Mouse (Mus musculus): ENCODE data around the gene Shf. TPM values are rescaled to one million over a fixed set of nuclear protein-coding genes. Genes with fewer than 3 reads are reported as not detected.
A peak's percentile ranks its signal among the peaks of the same experiment; 100 is the strongest.
"Not testable (repeated sequence)": the region's sequence is repeated elsewhere in the genome, so short reads cannot be mapped to it uniquely, and the experiment has no call there.

Gene Shf
- 5.1 and 6.8 TPM in 2 replicates for polyA plus RNA-seq (2016; fragmentation: Nextera tagmentation; extraction: Ambion mirVana)

DNA sequence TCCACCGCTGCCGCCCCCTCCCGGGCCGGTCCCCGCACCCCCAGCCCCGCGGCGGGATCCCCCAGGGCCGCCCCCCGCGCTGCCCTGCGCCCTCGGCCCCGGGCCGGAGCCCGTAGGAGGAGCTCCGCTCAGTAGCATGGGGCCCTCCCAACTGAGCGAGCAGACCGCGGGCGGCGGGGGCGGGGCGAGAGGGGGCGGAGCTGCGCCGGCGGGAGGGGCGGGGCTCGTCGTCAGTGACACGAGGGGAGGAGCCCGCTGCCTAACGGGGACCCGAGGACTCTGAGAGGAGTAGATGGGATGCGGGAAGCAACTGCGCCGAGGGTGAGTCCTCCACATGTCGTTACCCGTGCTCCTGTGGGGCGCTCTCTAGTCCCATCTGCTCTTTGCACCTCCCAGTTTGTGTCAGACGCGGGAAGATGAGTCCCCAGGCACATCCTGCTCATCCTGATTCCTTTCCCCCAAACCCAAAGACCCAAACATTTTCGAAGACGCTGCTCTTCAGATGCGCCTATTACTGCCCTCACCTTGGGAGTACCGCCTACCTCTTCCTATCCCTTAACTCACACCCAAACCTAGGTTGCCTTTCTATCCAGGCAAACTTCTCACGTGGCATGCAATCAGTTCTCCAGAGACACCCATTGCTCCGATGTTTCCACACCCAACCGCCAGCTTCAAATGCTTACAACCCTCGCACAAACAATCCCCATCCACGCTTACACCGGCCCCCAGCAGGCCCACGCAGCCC lies at the start of gene Shf:
Gene Shf, minus strand, starts transcription at position 168 of the 745 bp plus-strand sequence.
- H3K4me1 ChIP-seq, result peaks cover 34% of the 10 kb centered on the region
- peak within 1 kb of the TSS; percentile 89 for H3K4me2 ChIP-seq
- peak within 1 kb of the TSS; percentile 76 for H3K27ac ChIP-seq
- H3K9ac ChIP-seq, result peak within 1 kb of the TSS; percentile 95
- peak within 1 kb of the TSS; percentile 92 for H3K4me3 ChIP-seq (replicated peaks)
- H3K36me3 ChIP-seq (replicated peaks), result peaks cover 3% of the 10 kb centered on the region; the same call in 1 of the 2 replicates
- peaks cover 13% of the 10 kb centered on the region for H3K27me3 ChIP-seq
- 1% methylated on average over 48 of the region's 54 CpGs for WGBS
- H3K9me3 ChIP-seq, result no peaks in the 10 kb centered on the region
- peak; percentile 93 for ATAC-seq (ENCODE audit: low FRiP score)

DNA sequence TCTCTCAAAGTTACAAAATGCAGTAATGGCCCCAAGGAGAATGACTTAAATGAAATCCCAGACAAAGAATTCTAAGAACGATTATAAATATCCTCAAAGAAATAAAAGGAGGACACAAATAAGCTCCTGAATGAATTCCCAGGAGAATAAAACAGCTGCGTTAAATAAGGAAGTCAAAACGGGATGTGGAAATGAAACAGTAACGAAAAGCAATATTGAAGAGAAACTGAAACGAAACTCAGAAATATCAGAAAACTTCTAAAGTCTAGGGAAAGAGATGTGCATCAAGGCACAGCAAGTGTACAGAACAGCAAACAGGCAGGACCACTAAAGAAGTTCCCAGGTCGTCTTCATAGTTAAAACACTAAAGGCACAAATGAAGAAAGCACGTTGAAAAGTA lies 40.0 kb upstream of the Shf start:
- Histone ChIP-seq H3K27me3 (no peaks in the 10 kb centered on the region), H3K9me3 (no peaks in the 10 kb centered on the region), H3K4me3 (replicated peaks) (no peak overlapping the region), H3K4me2 (no peak overlapping the region), H3K9ac (no peak overlapping the region), H3K36me3 (replicated peaks) (no peaks in the 10 kb centered on the region), H3K27ac (no peak overlapping the region), H3K4me1 (no peaks in the 10 kb centered on the region)
- WGBS, result 90% methylated on average over 7 of the region's 7 CpGs
- no peak for ATAC-seq (ENCODE audit: low FRiP score)

DNA sequence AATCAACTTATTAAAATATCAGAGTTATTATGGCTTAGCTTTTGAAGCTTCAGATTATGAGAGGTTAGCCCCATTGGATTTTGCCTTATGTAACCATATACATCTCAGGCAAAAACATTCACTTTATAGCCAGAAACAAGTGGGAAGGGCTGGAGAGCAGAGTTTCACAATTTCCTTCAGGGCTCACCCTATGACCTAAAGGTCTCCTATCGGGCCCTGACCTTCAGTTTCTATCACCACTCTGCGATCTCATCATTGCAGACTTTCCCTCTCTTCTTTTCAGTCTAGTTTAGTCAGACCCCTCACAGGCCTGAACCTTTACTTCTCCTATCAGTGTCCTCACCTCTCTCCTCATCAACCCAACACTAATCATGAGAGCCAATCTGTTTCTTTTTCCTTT lies 38.6 kb upstream of the Shf start:
- H3K9me3 ChIP-seq, result no peaks in the 10 kb centered on the region
- no peaks in the 10 kb centered on the region for H3K27me3 ChIP-seq
- no peak overlapping the region for H3K27ac ChIP-seq
- no peak for ATAC-seq (ENCODE audit: low FRiP score)
- H3K4me1 ChIP-seq, result no peaks in the 10 kb centered on the region
- no peak overlapping the region for H3K4me3 ChIP-seq (replicated peaks)
- no peak overlapping the region for H3K9ac ChIP-seq
- H3K4me2 ChIP-seq, result no peak overlapping the region
- WGBS, result 92% methylated on average over 2 of the region's 2 CpGs
- no peaks in the 10 kb centered on the region for H3K36me3 ChIP-seq (replicated peaks)

DNA sequence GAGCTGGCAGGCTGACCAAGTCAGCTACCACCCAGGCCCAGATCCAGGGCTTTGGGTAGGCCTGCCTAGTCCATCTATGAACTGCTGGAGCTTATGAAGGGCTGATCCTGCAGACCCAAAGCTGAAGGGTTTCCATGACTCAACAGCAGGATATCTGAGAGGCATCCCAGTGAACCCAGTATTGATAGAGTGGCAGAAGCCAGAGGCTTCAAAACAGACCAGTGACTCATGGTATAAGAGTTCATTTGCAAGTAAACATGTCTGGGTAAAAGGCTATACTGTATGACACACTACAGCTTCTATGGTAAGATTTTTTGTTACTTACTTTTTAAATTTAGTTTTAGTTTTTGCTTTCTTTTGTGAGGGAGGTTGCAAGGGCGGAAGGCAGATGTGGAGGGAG lies 27.2 kb upstream of the Shf start:
- ATAC-seq (ENCODE audit: low FRiP score), result no peak
- WGBS, result 84% methylated on average over 1 of the region's 1 CpGs
- H3K27ac ChIP-seq, result no peak overlapping the region

DNA sequence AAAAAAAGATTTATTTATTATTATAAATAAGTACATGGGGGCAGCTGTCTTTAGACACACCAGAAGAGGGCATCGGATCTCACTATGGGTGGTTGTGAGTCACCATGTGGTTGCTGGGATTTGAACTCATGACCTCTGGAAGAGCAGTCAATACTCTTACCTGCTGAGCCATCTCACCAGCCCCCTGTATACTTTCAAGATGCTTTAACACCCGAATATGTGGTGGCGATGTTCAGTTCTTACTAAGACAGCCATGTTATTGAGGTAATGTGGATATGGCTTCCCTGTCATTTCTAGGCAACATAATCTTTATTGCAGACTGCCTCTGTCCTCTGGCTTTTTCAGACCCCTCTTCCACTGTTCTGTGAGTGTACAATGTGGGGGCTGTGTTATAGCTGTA lies 18.2 kb upstream of the Shf start:
- H3K27me3 ChIP-seq; H3K4me3 ChIP-seq (replicated peaks); H3K27ac ChIP-seq; H3K9me3 ChIP-seq; H3K4me1 ChIP-seq; H3K4me2 ChIP-seq; H3K9ac ChIP-seq; ATAC-seq (ENCODE audit: low FRiP score); H3K36me3 ChIP-seq (replicated peaks): not testable (repeated sequence)
- WGBS, result 98% methylated on average over 3 of the region's 3 CpGs

More for the DNA sequence above, 27.2 kb upstream of the Shf start:
- no peak overlapping the region for H3K4me3 ChIP-seq (replicated peaks)
- H3K36me3 ChIP-seq (replicated peaks), result no peaks in the 10 kb centered on the region
- no peak overlapping the region for H3K9ac ChIP-seq
- no peaks in the 10 kb centered on the region for H3K4me1 ChIP-seq
- no peak overlapping the region for H3K4me2 ChIP-seq
- H3K9me3 ChIP-seq, result no peaks in the 10 kb centered on the region
- H3K27me3 ChIP-seq, result no peaks in the 10 kb centered on the region

DNA sequence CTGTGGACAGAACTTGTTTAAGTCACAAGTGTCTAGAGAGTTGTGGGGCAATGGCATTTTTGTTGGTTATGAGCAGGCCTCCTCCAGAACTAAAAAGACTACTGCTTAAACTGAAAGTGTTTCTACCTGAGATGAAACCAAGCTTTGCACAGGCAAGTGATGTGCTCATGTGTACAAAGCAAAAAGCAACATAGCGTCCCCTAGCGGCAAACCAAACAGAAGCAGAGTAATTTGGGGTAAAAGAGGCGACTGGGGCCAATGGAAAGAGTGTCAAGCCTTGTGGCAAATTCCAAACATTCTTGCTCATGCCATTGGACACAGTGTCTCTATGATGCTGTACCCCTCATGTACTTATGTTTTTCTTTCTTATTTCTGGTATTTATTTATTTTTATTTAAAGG lies 16.1 kb upstream of the Shf start:
- Histone ChIP-seq H3K4me2 (no peak overlapping the region), H3K36me3 (replicated peaks) (no peaks in the 10 kb centered on the region), H3K4me3 (replicated peaks) (no peak overlapping the region), H3K9me3 (no peaks in the 10 kb centered on the region), H3K4me1 (peaks cover 4% of the 10 kb centered on the region), H3K9ac (no peak overlapping the region), H3K27ac (no peak overlapping the region), H3K27me3 (0 out of 2 replicates have a peak, but pooled peaks cover 5% of the 10 kb centered on the region)
- no peak for ATAC-seq (ENCODE audit: low FRiP score)
- WGBS, result 47% methylated on average over 3 of the region's 3 CpGs

DNA sequence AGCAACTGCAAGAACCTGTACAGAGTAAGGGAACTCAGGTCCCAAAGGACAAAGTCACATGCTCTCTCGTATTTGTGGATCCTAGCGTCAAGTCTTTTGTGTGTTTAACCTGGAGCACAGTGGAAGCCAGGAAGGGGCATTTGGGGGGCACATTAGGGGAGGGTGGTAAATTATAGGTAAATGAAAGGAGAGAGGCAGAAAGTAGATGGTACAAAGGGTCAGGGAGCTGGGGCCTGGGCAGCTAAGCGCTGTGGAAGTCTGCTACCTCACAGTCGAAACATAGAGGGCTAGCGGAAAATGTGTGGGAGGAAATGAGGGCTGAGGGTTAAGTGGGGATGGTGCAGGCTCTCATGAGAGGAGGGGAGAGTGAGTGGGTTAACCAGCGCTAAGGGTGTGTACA lies 13.2 kb upstream of the Shf start:
- no peak overlapping the region for H3K4me2 ChIP-seq
- 88% methylated on average over 6 of the region's 6 CpGs for WGBS

DNA sequence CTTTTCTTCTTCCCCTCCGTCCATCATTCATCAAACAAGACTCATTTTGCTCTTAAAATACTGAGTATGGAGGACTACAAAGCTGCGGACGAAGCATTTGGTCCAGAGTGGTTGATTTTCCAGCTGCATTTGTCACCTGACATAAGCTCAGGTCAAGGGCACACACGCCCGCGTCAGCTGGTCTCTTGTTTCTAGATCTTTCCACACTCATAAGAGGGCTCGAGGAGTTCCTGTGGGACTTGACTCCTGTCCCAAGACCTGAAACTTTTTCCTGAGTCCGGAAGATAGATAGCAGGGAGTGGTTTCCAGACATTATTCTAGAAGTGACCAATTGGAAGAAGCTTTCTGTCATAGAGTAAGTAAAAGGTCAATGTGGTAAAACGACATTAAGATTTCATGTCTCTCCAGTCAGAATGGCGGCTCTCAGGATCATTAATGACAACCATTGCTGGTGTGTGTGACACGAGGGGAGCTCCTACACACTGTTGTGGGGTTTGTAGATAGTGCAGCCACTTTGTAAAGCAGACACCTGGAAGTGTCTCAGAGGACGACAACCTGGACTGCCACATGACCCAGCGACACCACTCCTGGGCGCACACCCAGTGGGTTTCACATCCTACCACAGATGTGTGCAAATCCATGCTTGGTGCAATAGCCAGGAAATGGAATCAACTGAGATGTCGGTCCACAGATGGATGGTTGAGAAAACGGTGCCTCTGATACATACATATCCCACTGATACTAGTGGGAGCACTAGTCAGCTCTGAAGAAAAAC lies 12.6 kb upstream of the Shf start:
- 74% methylated on average over 16 of the region's 16 CpGs for WGBS
- no peak for ATAC-seq (ENCODE audit: low FRiP score)
- H3K4me3 ChIP-seq (replicated peaks), result no peak overlapping the region

More for the DNA sequence above, 13.2 kb upstream of the Shf start:
- Histone ChIP-seq H3K36me3 (replicated peaks) (no peaks in the 10 kb centered on the region), H3K27me3 (0 out of 2 replicates have a peak, but pooled peaks cover 12% of the 10 kb centered on the region), H3K4me1 (peaks cover 4% of the 10 kb centered on the region), H3K9me3 (no peaks in the 10 kb centered on the region), H3K9ac (no peak overlapping the region), H3K4me3 (replicated peaks) (no peak overlapping the region), H3K27ac (no peak overlapping the region)
- ATAC-seq (ENCODE audit: low FRiP score), result no peak

DNA sequence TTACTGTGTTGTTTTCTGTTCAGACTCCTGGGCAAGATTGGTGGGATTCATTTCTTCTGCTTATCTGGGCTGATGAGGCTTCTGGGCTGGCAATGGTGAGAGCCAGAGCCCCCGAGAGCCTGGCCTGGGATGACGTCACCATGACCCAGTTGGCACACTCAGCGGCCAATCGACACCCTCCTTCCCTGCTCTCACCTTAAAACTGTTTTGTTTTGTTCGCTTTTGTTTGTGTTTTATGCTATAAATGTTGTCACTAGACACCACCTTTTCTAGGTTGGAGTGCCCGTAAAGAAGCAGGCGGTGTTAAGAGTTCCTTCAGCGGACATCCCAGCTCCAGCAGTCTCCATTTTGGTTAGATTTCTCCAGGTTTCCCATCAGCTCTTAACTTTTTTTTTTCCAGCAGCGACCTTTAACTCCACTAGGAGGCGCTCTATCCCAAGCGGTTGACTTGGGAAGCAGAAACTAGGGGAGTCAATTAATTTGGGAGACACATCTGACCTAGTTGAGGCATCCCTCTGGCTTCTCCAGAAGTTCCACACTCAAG lies 11.9 kb upstream of the Shf start:
- Histone ChIP-seq H3K9me3 (no peaks in the 10 kb centered on the region), H3K4me1 (peaks cover 8% of the 10 kb centered on the region), H3K9ac (no peak overlapping the region), H3K4me3 (replicated peaks) (peak overlapping the region; percentile 19; the same call in 1 of the 2 replicates), H3K36me3 (replicated peaks) (no peaks in the 10 kb centered on the region), H3K27me3 (0 out of 2 replicates have a peak, but pooled peaks cover 12% of the 10 kb centered on the region), H3K27ac (no peak overlapping the region), H3K4me2 (peak overlapping the region; percentile 42)
- 12% methylated on average over 11 of the region's 11 CpGs for WGBS
- no peak for ATAC-seq (ENCODE audit: low FRiP score)

More for the DNA sequence above, 12.6 kb upstream of the Shf start:
- no peaks in the 10 kb centered on the region for H3K36me3 ChIP-seq (replicated peaks)
- H3K9me3 ChIP-seq, result no peaks in the 10 kb centered on the region
- H3K4me2 ChIP-seq, result no peak overlapping the region
- H3K27me3 ChIP-seq, result 0 out of 2 replicates have a peak, but pooled peaks cover 12% of the 10 kb centered on the region
- H3K4me1 ChIP-seq, result peaks cover 4% of the 10 kb centered on the region
- H3K9ac ChIP-seq, result no peak overlapping the region
- no peak overlapping the region for H3K27ac ChIP-seq

DNA sequence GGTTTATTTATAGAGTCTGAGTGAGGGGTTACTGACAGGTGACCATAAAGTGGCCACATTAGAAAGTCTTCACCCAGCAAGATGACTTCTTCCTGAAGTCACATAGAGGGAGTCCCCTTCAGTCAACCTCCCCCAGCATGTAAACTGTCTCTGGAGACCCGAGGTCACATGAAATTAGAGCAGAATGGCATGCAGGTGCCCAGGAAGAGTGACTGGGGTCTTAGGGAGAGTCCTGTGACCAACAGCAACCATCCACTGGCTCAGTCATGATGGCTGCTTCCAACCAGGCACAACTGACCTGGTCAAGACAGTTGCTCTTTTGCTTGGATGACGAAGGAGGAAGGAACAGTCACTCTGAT lies 10.3 kb upstream of the Shf start:
- 46% methylated on average over 2 of the region's 2 CpGs for WGBS
- H3K36me3 ChIP-seq (replicated peaks), result no peaks in the 10 kb centered on the region
- no peaks in the 10 kb centered on the region for H3K9me3 ChIP-seq
- peaks cover 8% of the 10 kb centered on the region for H3K4me1 ChIP-seq
- no peak overlapping the region for H3K27ac ChIP-seq
- no peak for ATAC-seq (ENCODE audit: low FRiP score)
- no peak overlapping the region for H3K9ac ChIP-seq
- no peak overlapping the region for H3K4me3 ChIP-seq (replicated peaks)
- H3K27me3 ChIP-seq, result 0 out of 2 replicates have a peak, but pooled peaks cover 12% of the 10 kb centered on the region
- H3K4me2 ChIP-seq, result no peak overlapping the region

DNA sequence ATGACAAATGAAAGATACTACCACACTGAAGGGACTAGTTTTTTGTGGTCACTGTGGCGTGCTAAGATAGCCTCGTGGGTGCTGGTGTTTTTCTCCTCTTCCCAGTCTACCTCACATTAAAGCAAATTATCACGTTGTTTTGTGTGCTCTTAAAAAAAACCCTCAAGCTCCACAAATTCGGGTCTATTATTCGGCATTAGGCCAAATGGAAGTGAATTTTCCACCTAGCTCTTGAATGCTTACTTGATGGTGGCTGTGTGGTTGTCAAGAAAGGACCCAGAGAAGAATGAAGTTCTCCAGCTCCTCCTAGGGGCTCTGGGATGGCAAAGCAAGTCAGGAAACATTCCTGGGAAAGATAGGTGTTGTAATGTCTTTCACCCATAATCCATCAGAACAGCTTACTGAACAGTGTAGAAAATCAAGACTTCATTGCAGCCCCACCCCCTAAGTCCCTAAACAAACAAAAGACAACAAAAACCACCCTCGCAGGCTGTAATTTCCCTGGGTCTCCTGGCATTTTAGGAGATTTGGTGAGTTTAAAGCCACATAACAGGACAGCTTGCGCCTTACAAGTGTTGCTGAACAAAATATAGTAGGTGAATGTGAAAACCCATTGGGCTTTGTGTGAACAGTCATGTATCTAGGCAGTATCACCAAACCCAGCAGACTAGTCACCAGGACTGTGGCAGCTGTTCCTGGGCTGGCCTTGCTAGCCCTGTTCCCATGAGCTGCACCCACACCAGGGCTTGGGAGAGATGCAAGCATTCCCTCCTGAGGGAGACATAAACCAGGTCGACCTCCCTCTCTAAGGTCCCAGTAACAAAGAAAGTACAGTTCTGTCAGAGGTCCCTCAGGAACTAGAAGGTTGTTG lies 9.7 kb upstream of the Shf start:
- Histone ChIP-seq H3K4me3 (replicated peaks) (peak overlapping the region; percentile 51), H3K27ac (peak overlapping the region; percentile 51), H3K4me2 (peak overlapping the region; percentile 45), H3K36me3 (replicated peaks) (no peaks in the 10 kb centered on the region), H3K4me1 (peaks cover 8% of the 10 kb centered on the region), H3K9me3 (no peaks in the 10 kb centered on the region), H3K9ac (no peak overlapping the region), H3K27me3 (0 out of 2 replicates have a peak, but pooled peaks cover 12% of the 10 kb centered on the region)
- no peak for ATAC-seq (ENCODE audit: low FRiP score)
- 21% methylated on average over 8 of the region's 8 CpGs for whole genome bisulfite sequencing

All from forebrain, embryonic 12.5 days (tissue).